Mouse (Mus musculus) hindbrain, embryonic 15.5 days (tissue): ENCODE measurements at regions not wholly inside any gene's neighbourhood (a gene's known extent, or its start where the extent isn't known, plus 50 kb on each side); places are given as distances from the start of the nearest gene placed in this dataset.
A peak's percentile ranks its signal among the peaks of the same experiment; 100 is the strongest.

ENCODE experiments used
- ATAC-seq: fragments of 200-750 bp; cut with Nextera tagmentation; 2 replicates; pipeline ENCODE4 v1.8.0; 2017; ENCODE audit warnings: low read depth, moderate number of reproducible peaks, moderate TSS enrichment; ENCODE audit not compliant: low FRiP score
- H3K27ac ChIP-seq: fragments of 300-500 bp; sonication (generic); replicated peaks from 2 replicates; pipeline ENCODE4 v1.5.1; 2015; ENCODE audit warnings: mild to moderate bottlenecking, inconsistent platforms
- H3K27me3 ChIP-seq: fragments of 300-500 bp; sonication (generic); 2 replicates; pipeline ENCODE4 v1.6.1; 2015; ENCODE audit warnings: control low read depth, inconsistent platforms
- H3K36me3 ChIP-seq: fragments of 300-500 bp; sonication (generic); 2 replicates; pipeline ENCODE4 v1.6.1; 2015; ENCODE audit warnings: control low read depth, inconsistent platforms
- H3K4me1 ChIP-seq: fragments of 300-500 bp; sonication (generic); replicated peaks from 2 replicates; pipeline ENCODE4 v1.6.1; 2015; ENCODE audit warnings: control low read depth, inconsistent platforms
- H3K4me2 ChIP-seq: fragments of 300-500 bp; sonication (generic); 2 replicates; pipeline ENCODE4 v1.6.1; 2015; ENCODE audit warnings: moderate library complexity, mild to moderate bottlenecking, inconsistent platforms
- H3K4me3 ChIP-seq: fragments of 300-500 bp; sonication (generic); 2 replicates; pipeline ENCODE4 v1.5.1; 2015; ENCODE audit warnings: mild to moderate bottlenecking, inconsistent platforms
- H3K9ac ChIP-seq: fragments of 300-500 bp; sonication (generic); 2 replicates; pipeline ENCODE4 v1.6.1; 2015; ENCODE audit warnings: inconsistent platforms
- H3K9me3 ChIP-seq: fragments of 300-500 bp; sonication (generic); 2 replicates; pipeline ENCODE4 v1.6.1; 2016; ENCODE audit warnings: control low read depth, inconsistent platforms
- WGBS: fragments of 180-500 bp; shearing (Covaris S2); methylation state at CpG from one replicate; pipeline ENCODE4 v1.1.7; 2015; 5-methylcytosine and 5-hydroxymethylcytosine counted together

DNA sequence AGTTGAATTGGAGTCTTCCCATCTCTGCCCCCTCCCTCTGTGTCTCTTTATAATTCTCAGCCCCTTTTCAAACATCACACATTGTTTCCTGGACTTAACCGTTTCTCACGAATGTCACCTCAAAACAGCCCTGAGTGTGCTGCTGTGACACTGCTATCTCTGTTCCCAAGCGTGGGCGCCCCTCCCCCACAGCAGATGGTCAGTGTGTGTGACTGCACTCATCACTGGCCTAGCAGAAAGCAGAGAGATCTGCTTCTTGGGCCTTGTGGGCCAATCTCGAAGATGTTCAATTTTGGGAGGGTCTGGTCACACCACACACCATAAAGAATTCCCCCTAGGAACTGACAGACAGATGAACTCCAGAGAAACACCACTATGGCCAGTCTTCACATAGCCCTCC, 253.3 kb upstream of the Arid1b start:
- no peaks in the 10 kb centered on the region for H3K27me3 ChIP-seq
- no peaks in the 10 kb centered on the region for H3K36me3 ChIP-seq
- H3K4me2 ChIP-seq = no peak overlapping the region
- 23% methylated on average over 5 of the region's 5 CpGs for WGBS
- H3K27ac ChIP-seq = no peak overlapping the region
- H3K9ac ChIP-seq = no peak overlapping the region
- no peak overlapping the region for H3K4me3 ChIP-seq
- H3K4me1 ChIP-seq = peaks cover 10% of the 10 kb centered on the region
- H3K9me3 ChIP-seq = no peaks in the 10 kb centered on the region
- ATAC-seq = no peak

GRCm38 (mm10) chr17:4742314-4742713, 251.8 kb upstream of the Arid1b start:
- H3K27ac ChIP-seq = no peak overlapping the region
- no peaks in the 10 kb centered on the region for H3K27me3 ChIP-seq
- H3K9ac ChIP-seq = no peak overlapping the region
- H3K4me2 ChIP-seq = no peak overlapping the region
- H3K9me3 ChIP-seq = no peaks in the 10 kb centered on the region
- no peaks in the 10 kb centered on the region for H3K36me3 ChIP-seq
- H3K4me1 ChIP-seq = peaks cover 10% of the 10 kb centered on the region
- ATAC-seq = no peak
- WGBS = 81% methylated on average over 1 of the region's 1 CpGs
- H3K4me3 ChIP-seq = no peak overlapping the region

GRCm38 (mm10) chr17:4762956-4763355, 231.2 kb upstream of the Arid1b start:
- Histone ChIP-seq H3K9me3 (no peaks in the 10 kb centered on the region), H3K27me3 (no peaks in the 10 kb centered on the region), H3K4me1 (no peaks in the 10 kb centered on the region), H3K4me3 (no peak overlapping the region), H3K36me3 (no peaks in the 10 kb centered on the region), H3K27ac (no peak overlapping the region), H3K9ac (no peak overlapping the region), H3K4me2 (no peak overlapping the region)
- WGBS = 94% methylated on average over 6 of the region's 6 CpGs
- ATAC-seq = no peak

- H3K9ac ChIP-seq = no peak overlapping the region
- no peak for ATAC-seq
- 52% methylated on average over 5 of the region's 5 CpGs for WGBS
- no peaks in the 10 kb centered on the region for H3K36me3 ChIP-seq
- H3K27ac ChIP-seq = no peak overlapping the region
- no peaks in the 10 kb centered on the region for H3K4me1 ChIP-seq
- no peaks in the 10 kb centered on the region for H3K27me3 ChIP-seq
- no peak overlapping the region for H3K4me3 ChIP-seq
- no peaks in the 10 kb centered on the region for H3K9me3 ChIP-seq
- H3K4me2 ChIP-seq = no peak overlapping the region
Observed at GRCm38 (mm10) chr17:4765723-4766122, 228.4 kb upstream of the Arid1b start.

- 92% methylated on average over 5 of the region's 5 CpGs for WGBS
- no peaks in the 10 kb centered on the region for H3K27me3 ChIP-seq
- no peak overlapping the region for H3K27ac ChIP-seq
- no peak for ATAC-seq
- no peak overlapping the region for H3K4me2 ChIP-seq
- H3K9me3 ChIP-seq = no peaks in the 10 kb centered on the region
- no peaks in the 10 kb centered on the region for H3K36me3 ChIP-seq
- H3K4me1 ChIP-seq = no peaks in the 10 kb centered on the region
- no peak overlapping the region for H3K4me3 ChIP-seq
- H3K9ac ChIP-seq = no peak overlapping the region
Observed at GRCm38 (mm10) chr17:4767947-4768522, 226.1 kb upstream of the Arid1b start.

DNA sequence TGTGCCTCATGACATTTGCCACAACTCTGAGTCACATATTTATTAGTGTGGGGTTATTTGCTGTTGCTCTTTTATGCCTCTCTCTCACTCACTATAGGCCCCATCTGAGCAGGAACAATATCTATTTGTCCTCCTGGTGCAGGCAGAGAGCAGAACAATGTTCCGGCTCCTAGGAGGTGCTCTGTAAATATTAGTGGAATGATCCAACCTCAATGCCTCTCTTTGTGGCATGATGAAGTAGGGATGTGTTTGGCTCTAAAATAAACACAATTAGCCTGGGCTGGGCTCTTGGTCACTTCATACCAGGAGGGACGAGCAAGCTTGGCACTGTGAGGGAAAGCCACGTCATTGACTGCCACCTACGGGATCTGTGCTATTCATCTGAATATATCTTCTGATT, 224.8 kb upstream of the Arid1b start:
- Histone ChIP-seq H3K9me3 (no peaks in the 10 kb centered on the region), H3K27ac (no peak overlapping the region), H3K36me3 (no peaks in the 10 kb centered on the region), H3K4me3 (no peak overlapping the region), H3K27me3 (no peaks in the 10 kb centered on the region), H3K4me2 (no peak overlapping the region), H3K4me1 (no peaks in the 10 kb centered on the region), H3K9ac (no peak overlapping the region)
- ATAC-seq = peak; percentile 51; the same call in 1 of the 2 replicates
- WGBS = 59% methylated on average over 4 of the region's 4 CpGs

DNA sequence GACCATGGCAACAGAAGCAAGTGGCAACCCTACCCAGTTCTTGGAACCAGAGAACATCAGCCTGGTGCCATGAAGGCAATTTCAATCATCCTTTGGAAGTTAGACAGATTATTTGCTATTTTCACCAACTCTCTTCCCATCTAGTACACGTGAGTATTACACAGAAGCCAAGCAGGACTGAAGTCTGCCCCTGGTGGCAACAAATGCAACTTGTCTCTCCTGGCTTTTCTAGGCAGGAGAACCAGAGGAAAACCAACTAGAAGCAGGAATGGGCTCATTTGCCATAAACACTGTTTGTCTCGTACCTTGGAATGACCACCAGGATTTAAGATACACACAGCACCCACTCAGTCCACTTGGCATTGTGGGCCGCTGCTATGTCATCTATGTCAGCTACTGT, 224.1 kb upstream of the Arid1b start:
- 87% methylated on average over 3 of the region's 3 CpGs for WGBS

DNA sequence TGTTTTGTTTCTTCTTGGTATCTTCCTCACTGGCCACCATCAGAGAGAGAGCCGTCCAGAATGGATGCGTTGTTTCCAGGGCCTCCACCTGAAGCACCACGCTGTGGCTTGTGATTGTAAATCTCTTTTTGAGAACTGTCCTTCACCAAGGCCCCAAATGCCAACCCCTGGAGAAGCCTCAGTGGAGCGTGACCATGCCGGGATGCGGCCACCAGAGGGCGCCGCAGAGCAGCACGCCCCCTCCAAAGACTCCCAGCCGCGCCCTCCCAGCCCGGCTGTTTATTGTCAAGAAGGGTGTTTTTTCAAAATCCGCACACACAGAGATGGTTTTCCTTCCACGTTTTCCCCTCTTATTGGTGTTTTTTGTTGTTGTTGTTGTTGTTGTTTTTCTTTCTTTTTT, 216.0 kb upstream of the Arid1b start:
- under 1% methylated on average over 14 of the region's 14 CpGs for WGBS
- no peaks in the 10 kb centered on the region for H3K27me3 ChIP-seq
- H3K9ac ChIP-seq = no peak overlapping the region
- ATAC-seq = no peak
- peak overlapping the region; percentile 17; the same call in 1 of the 2 replicates for H3K4me2 ChIP-seq
- H3K36me3 ChIP-seq = no peaks in the 10 kb centered on the region
- peaks cover 3% of the 10 kb centered on the region; the same call in 1 of the 2 replicates for H3K4me1 ChIP-seq
- H3K4me3 ChIP-seq = no peak overlapping the region
- H3K27ac ChIP-seq = no peak overlapping the region
- H3K9me3 ChIP-seq = no peaks in the 10 kb centered on the region

More for the DNA sequence above, 224.1 kb upstream of the Arid1b start:
- no peaks in the 10 kb centered on the region for H3K36me3 ChIP-seq
- no peaks in the 10 kb centered on the region for H3K4me1 ChIP-seq
- H3K4me2 ChIP-seq = no peak overlapping the region
- H3K27me3 ChIP-seq = no peaks in the 10 kb centered on the region
- no peak overlapping the region for H3K4me3 ChIP-seq
- H3K27ac ChIP-seq = no peak overlapping the region
- no peak overlapping the region for H3K9ac ChIP-seq
- no peak for ATAC-seq
- no peaks in the 10 kb centered on the region for H3K9me3 ChIP-seq

DNA sequence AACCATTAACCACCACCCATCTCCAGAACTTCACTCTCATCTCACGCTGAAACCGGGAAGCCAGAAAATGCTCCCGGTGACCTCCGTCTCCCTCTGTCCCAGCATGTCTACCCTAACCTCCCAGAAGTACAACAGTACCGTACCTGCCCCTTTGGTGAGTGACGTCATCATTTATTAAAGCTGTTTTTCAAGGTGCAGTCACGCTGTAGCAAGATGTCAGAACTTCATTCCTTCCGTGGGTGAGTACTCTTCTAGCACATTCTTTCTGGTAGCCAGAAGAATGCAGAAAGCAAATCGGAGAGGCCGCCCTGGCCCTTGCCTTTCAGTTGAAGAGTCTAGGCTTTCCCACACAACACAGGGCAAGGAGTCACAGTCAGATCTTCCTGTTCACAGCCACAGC, 215.1 kb upstream of the Arid1b start:
- peaks cover 3% of the 10 kb centered on the region; the same call in 1 of the 2 replicates for H3K4me1 ChIP-seq
- 93% methylated on average over 10 of the region's 10 CpGs for WGBS
- no peak for ATAC-seq
- no peak overlapping the region for H3K4me3 ChIP-seq
- no peaks in the 10 kb centered on the region for H3K36me3 ChIP-seq
- no peak overlapping the region for H3K4me2 ChIP-seq
- no peaks in the 10 kb centered on the region for H3K27me3 ChIP-seq
- H3K9me3 ChIP-seq = no peaks in the 10 kb centered on the region
- H3K27ac ChIP-seq = no peak overlapping the region
- H3K9ac ChIP-seq = no peak overlapping the region

- Histone ChIP-seq H3K4me3 (no peak overlapping the region), H3K36me3 (no peaks in the 10 kb centered on the region), H3K27me3 (no peaks in the 10 kb centered on the region), H3K4me2 (no peak overlapping the region), H3K9me3 (no peaks in the 10 kb centered on the region), H3K9ac (no peak overlapping the region), H3K4me1 (peaks cover 3% of the 10 kb centered on the region; the same call in 1 of the 2 replicates), H3K27ac (no peak overlapping the region)
- WGBS = 92% methylated on average over 3 of the region's 3 CpGs
- no peak for ATAC-seq
Observed at GRCm38 (mm10) chr17:4781586-4781985, 212.5 kb upstream of the Arid1b start.

DNA sequence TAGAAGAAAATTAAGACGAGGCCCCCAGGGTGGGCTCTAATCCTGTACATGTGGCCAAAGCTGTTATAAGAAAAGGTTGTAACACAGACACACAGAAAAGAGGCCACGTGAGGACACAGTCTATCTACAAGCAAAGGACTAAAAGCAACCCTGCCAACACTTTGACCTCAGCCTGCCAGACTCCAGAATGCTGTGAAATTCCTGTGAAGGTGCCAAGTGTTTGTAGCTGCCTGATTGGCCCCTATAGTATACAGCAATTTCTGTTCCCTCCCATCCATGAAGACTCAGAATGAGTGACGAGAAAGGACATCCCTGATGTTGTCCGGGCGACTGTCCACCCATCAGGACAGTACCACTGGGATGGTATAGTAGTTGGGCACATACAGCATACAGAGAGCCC, 209.8 kb upstream of the Arid1b start:
- 76% methylated on average over 5 of the region's 5 CpGs for WGBS
- H3K4me2 ChIP-seq = no peak overlapping the region
- H3K27me3 ChIP-seq = no peaks in the 10 kb centered on the region
- H3K27ac ChIP-seq = no peak overlapping the region
- no peaks in the 10 kb centered on the region for H3K36me3 ChIP-seq
- no peak overlapping the region for H3K9ac ChIP-seq
- no peak overlapping the region for H3K4me3 ChIP-seq
- no peaks in the 10 kb centered on the region for H3K4me1 ChIP-seq
- no peak for ATAC-seq
- no peaks in the 10 kb centered on the region for H3K9me3 ChIP-seq

- ATAC-seq = no peak
- Histone ChIP-seq H3K9ac (no peak overlapping the region), H3K27me3 (no peaks in the 10 kb centered on the region), H3K4me3 (no peak overlapping the region), H3K9me3 (no peaks in the 10 kb centered on the region), H3K4me2 (no peak overlapping the region), H3K36me3 (no peaks in the 10 kb centered on the region), H3K4me1 (no peaks in the 10 kb centered on the region), H3K27ac (no peak overlapping the region)
- WGBS = 82% methylated on average over 6 of the region's 6 CpGs
Observed at GRCm38 (mm10) chr17:4785281-4785839, 208.8 kb upstream of the Arid1b start.

GRCm38 (mm10) chr17:4786524-4786923, 207.6 kb upstream of the Arid1b start:
- Histone ChIP-seq H3K36me3 (no peaks in the 10 kb centered on the region), H3K27ac (no peak overlapping the region), H3K4me1 (no peaks in the 10 kb centered on the region), H3K9me3 (no peaks in the 10 kb centered on the region), H3K27me3 (no peaks in the 10 kb centered on the region), H3K9ac (no peak overlapping the region), H3K4me3 (no peak overlapping the region), H3K4me2 (no peak overlapping the region)
- no peak for ATAC-seq
